Mouse (Mus musculus): Measurements from ENCODE around the gene Ppp2r2c.

The Ppp2r2c gene

DNA sequence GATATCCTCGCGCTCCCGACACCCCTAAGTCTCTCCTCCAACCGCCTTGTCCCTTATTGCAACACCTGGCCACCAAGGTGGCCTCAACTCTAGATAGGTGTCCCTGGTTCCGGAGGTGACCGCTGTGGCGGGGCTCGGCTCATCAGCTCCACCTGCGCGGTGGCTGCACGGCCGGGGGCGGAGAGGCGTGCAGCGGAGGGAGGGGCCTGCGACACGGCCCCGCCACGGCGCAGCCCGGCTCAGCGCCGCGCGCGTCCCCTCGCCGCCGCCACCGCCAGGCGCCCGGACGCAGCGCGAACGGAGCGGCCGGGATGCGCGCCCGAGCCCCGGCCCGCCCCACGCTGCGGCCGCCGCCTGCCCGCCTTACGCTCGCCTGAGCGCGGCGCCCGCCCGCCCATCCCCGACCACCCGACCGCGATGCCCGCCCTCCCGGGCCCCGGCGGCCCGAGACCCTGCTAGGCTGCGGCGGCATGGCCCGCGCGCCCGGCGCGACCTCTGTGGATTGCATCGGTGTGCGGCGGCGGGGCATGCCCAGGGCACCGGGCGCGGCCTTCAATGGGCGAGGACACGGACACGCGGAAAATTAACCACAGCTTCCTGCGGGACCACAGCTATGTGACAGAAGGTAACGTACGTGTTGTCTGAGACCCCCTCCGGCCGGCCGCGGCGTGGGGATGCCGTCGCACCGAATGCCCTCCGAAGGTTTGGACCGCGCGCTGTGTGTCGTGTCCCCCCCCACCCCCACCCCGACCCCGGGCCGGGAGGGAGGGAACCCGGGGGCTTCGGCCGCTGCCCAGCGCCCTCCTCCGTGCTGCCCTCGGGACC is at the start of gene Ppp2r2c:
Gene Ppp2r2c, plus strand, starts transcription at position 248 of the 825 bp plus-strand sequence.
- DNase-seq = peak; percentile 76 to 85

- peak in 1 of 2 experiments; percentile 39 for DNase-seq
These were observed 48.6 kb upstream of the Ppp2r2c start for GRCm38 (mm10) chr5:36819742-36820141.

- DNase-seq = peak; percentile 65 to 80
These were observed 48.2 kb upstream of the Ppp2r2c start for GRCm38 (mm10) chr5:36820142-36820541.

DNA sequence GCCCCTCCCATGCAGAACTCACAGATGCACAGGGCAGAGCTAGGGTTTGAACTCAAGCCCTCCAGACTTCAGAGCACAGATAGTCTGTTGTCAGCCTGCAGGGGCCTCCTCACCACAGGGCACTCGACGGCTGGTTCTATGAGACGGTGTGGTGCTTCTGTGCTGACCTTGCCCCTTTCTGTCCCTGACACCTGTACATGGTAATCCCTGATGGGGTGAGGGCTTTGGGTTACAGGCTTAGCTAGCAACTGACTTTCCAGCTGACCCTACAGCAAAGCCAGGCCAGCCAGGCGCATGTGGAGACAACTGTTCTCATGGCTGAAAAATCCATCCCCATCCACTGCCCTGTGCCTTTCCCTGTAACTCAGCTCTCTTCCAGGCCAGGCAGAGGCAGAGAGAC is 45.4 kb upstream of the Ppp2r2c start:
- no peak for DNase-seq

GRCm38 (mm10) chr5:36829098-36829497 is 39.2 kb upstream of the Ppp2r2c start:
- no peak for DNase-seq

DNA sequence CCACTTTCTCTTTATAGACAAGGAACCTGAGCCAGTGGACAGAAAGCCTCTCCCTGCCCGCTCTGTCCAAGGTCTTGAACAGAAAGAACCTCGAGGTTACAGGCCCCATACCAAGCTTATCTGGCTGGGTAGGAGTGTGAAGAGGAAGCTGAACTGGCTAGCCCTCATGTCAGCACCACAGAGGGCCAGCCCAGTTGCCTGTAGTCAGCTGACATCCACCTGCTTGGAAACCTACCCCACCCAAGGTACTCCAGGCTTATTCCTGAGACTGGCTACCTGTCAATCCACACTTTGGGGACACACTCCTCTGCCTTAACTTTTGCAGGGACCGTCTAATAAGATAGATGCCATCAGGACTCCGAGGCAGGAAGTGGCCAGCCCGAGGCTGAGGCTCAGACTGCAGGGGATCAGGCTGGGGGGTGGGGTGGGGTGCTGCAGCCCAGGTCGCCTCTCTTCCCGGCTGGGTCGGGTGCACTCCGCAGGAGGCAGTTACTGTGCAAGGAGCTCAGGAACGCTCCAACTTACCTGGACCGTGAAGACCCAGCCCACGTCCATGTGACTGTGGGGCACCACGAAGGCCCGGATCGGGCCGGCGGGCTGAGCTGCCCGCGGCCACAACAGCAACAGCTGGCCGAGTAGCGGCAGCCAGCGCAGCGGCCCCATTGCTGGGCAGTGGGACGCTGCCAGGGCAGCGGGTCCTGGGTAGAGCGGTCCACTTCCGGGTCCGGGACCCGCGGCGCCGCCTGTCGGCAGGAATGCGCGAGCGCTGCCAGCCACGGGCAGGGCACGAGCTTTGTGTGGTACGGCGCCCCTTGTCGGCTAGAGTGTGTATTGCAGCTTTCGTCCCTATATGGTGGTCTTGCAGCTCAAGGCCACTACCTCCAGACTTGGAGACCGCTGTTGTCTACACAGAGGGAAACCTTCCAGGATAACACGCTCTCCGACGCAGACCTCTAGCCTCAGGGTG is 38.1 kb upstream of the Ppp2r2c start, which contains the start of gene Man2b2:
Gene Man2b2, minus strand, starts transcription at position 741 of the 967 bp plus-strand sequence.
- peak; percentile 93 to 98 for DNase-seq

DNA sequence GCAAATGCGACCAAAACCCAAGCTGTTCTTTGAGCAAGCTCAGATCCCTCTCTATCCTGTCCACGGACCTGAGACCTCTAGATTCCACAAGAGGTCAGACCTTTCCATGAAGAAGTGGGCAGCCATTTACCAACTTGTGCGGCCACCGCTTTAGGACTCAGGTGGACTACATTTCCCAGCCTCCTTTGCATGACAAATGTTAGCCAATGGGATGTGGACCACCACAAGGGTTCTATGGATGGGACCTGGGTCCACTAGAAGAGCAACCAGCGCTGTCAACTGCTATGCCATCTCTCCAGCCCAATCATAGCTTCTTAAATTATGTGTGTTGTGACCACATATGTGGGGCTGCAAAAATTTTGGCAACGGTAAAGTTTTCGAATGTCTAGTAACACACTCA is 37.0 kb upstream of the Ppp2r2c start:
- DNase-seq = peak; percentile 66 to 68

DNA sequence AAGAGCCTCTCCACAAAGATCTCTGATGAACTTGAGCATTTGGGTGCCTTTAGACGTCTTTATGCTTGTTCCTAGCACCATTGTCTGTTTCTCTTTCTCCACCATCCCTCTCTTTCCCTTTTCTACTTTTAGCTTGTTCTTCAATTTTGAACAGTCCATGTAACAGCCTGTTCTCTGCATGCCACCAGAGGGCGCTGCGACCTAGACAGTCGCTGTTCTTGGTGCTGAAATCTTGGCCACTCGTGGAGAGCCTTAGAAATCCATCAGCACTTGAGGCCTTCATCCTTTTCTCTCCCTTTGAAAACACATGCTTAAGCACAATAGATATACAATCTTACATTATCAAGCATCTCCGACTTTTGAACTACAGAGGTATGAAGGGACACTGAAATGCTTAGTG is 32.4 kb upstream of the Ppp2r2c start:
- DNase-seq = peak; percentile 93 to 95

GRCm38 (mm10) chr5:36839032-36839431 is 29.3 kb upstream of the Ppp2r2c start:
- peak; percentile 96 to 97 for DNase-seq

GRCm38 (mm10) chr5:36839602-36840001 is 28.7 kb upstream of the Ppp2r2c start:
- DNase-seq = no peak

- peak; percentile 37 to 44 for DNase-seq
These were observed 28.2 kb upstream of the Ppp2r2c start for GRCm38 (mm10) chr5:36840092-36840491.

DNA sequence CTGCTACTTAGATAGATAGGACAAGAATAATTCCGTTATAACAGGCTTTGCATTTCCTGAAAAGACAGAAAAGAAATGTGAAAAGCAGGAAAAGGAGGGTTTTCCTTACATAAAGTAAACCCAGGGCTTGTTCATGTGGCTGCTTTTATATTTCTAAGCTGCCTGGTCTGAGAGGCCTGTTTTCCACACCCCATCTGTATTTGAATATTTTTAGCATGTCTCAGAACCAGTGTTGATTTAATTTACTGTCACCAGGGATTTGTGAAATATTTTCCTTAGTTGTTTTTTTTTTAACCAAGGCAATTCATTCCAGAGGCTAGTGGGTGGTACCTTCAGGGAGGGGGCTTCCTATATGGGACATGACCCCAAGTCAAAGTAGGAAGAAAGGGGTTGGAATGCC is 26.6 kb upstream of the Ppp2r2c start:
- no peak for DNase-seq

DNA sequence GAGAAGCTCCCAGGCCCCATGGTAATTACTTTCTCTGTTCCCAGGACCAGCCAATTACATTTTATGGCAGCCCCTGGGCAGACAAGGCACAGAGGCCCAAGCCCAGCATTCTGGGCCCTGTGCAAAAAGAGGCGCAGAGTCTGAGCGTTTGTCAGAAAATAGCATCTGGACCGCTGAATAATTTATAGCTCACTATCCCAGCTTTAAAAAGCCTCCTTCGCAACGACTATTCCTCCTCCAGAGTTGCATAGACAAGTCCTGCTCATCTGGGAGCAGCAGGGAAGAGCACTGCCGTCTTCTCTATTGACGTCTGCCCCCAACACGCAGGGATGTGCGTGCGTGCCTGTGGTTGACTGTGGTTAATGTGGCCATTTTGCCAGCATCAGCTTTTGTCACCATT is 23.8 kb upstream of the Ppp2r2c start:
- no peak for DNase-seq

DNA sequence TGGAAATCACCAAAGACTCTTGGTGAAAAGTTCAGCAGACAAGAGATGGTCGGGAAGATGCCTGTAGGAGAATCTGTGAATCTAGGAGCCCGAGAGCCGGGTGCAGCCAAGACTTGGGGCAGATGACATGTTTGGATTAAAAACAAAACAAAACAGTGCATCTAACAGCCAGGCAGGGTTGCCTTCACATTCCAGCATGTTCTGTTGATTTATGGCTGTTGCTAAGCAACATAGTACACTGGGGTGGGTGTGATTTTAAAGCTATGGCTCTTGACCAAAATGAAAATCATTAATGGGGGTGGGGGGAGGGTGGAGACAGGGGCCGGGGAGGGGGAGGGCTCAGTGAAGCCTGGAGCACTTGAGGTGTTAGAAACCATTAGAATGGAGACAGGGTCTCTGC is 16.7 kb upstream of the Ppp2r2c start:
- DNase-seq = no peak

DNA sequence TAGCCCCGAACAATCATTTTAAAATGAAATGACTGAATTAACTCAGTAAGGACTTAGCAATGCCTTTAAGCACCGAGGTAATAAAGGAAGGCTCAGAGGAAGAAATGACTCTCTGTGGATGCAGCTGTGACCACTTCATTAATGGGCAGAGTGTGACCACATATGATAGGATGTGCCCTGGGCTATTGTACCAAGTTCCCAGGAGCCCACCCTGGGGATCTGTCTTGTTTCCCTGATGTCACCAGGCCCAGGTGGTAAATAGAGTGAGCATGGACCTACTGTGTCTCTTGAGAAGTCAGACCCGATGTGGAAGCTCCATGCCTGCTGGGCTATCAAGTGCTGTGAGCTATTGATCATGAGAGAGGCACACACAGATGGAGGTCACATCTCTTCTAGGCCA is 13.1 kb upstream of the Ppp2r2c start:
- no peak for DNase-seq

DNA sequence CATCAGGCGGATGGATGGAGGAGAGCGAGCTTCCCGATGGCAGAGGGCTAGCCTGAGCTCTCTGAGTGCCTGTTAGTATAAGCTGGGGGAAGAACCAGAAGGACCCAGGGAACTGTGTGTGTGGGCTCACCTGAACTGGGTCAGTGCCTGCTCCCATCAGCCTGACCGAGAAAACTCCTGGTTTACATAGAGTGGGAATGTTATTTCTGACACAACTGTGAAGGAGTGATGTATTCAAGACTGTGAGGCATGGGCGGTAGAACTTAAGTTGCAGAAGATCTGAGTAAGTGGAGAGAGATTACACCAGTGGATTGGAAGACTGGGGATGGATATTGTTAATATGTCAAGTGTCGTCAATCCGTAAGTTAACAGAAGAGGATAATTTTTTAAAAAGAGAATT is 11.8 kb upstream of the Ppp2r2c start:
- no peak for DNase-seq

DNA sequence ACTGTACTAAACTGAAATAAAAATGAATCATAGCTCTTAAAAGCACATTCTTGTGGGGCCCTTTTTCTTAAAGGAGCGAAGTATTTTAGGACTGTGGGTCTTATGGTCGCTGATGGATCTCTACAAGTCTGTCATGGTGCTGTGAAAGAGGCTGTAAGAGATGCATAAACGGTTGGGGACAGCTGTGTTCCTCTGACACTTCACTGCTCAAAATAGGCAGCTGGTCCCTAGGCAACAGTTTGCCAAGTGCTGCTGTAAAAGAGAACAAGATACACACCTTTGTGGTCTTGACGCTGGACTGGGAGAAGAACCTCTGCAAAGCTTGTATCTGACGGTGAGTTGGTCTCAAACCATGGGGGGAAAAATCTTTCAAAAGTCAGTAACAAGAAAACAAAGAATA is 10.8 kb upstream of the Ppp2r2c start:
- DNase-seq = no peak

DNA sequence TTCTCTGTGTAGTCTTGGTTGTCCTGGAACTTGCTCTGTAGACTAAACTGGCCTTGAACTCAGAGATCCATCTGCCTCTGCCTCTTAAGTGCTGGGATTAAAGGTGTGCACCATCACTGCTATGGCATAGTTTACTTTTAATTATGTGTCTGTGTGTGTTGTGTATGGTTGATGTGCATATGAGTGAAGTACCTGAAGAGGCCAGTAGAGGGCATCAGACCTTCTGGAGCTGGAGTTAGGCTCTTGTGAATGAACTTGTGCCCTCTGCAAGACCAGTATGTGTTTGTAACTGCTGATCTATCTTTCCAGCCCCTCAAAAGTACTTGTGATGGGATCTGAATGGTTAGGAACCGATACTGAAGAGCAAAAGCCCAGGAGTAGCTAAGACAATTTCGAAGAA is 7.2 kb upstream of the Ppp2r2c start:
- DNase-seq = peak; percentile 50 to 71

- peak; percentile 46 to 56 for DNase-seq
These were observed 1.5 kb upstream of the Ppp2r2c start for GRCm38 (mm10) chr5:36866701-36867250.

DNA sequence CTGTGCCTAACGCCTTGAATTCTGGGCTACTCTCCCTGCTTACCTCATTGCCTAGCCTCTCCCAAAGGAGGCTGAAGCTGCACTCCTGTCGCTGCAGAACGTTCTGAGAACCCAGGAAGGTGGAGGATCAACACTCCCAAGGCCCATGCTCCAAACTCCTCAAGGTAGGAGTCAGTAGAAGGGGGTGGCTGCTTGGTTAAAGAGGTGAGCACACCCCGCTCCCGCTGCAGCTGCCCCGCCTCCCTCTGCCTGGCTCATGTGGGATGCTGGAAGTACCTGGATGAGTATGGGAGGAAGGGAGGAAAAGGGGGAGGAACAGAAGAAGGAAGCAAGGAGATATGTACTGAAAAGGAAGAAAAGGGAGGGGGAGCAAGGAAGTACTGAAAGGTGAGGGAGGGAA is 752 bp upstream of the Ppp2r2c start:
- peak; percentile 41 to 49 for DNase-seq

- DNase-seq = peak; percentile 71 to 73
These were observed 869 bp downstream of the Ppp2r2c start for GRCm38 (mm10) chr5:36869186-36869577.

DNA sequence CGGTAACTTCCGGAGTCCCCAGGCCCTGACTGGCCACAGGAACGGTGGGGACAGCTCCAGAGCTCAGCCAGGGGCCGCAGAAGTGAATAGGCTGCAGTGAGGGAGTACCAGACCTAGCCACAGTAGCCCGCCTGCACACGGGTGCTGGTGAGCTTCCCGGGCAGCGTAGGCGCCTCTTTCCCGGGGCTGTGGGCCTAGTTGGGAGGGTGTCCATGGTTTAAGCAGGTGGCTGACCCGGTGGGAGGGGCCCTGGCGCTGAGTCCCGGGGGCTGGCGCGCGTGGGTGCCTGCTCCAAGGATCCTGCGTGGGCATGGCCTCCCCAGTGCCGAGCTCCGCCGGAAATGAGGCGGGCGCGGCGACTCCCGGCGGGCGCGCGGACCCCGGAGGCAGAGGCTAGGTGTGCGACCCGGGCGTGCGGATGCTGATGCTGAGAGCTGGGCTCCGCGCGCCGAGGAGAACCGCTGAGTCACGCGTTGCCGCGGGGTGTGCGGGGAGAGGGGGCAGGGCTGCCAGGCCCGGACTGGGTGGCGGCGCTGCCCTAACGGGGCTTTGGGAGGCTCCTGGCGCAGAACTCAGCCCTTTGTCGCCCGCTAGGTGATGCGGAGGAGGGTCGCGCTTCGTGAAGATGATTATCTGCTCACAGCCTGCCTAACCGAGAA is 1.4 kb downstream of the Ppp2r2c start:
- DNase-seq = peak; percentile 78 to 82

DNA sequence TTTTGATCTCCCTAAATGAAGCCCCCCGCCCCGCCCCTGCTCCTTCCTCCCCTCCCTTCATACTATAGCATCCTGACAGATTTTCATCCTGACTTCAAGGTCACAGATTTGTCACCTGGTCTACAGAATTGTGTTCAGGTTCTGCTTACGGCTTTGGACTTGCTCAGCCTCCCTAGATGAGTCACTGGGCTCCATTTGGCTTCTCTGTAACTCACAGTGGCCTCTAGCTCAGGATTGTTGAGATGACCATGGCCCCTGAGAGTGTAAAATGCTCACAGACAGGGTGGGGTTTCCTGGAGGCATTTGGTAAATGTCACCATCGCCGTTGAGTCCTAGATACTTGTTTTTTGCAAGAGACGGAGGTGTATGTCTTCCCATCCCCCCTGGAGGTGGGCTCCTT is 2.6 kb downstream of the Ppp2r2c start:
- DNase-seq = peak in 1 of 2 experiments; percentile 14

All from cerebellum, postnatal 14 days (tissue).